22 mouse cellular contexts compared by ENCODE assay signal in genomic region chr6:144818016-144818415, GRCm38 (mm10). TPM values are rescaled to one million over a fixed set of nuclear protein-coding genes. Genes with fewer than 3 reads are reported as not detected.
DNase-seq lines count a peak whose midpoint lies in the region; ATAC-seq and TF ChIP-seq lines count a peak whose summit lies in the region.
"Had no signal": no experiment of that assay in that cellular context is flagged by ENCODE, and none has a peak within 500 bp of the region (broad histone marks: within the 10 kb centered on the region; RNA-seq: fewer than 3 reads in every experiment).

No protein-coding gene starts in this region.

- DNase-seq in layer of hippocampus, adult 11-12 months (ENCODE audit: low spot score) = peak; percentile 37
- DNase-seq in layer of hippocampus, adult 2 months (ENCODE audit: low spot score in 2 of 2) = no peak
- DNase-seq in thymus, postnatal 0 days (ENCODE audit: low spot score) = peak; percentile 5
- no peak for DNase-seq in thymus, adult 18-20 months
- no peak for DNase-seq in cerebellum, adult 11-12 months
- DNase-seq in testis, postnatal 10 days (ENCODE audit: low spot score) = no peak
- DNase-seq: cerebellum, postnatal 25 days; gastrocnemius, adult 2 months; kidney, postnatal 36 days; left cerebral cortex, postnatal 4 days; lung, embryonic 14.5 days had no signal

- no peak overlapping the region for H3K4me3 ChIP-seq in layer of hippocampus, adult 2 months
- H3K4me3 ChIP-seq: embryonic facial prominence, embryonic 13.5 days; gastrocnemius, adult 2 months; heart, embryonic 10.5 days; hindbrain, embryonic 10.5 days; midbrain, embryonic 15.5 days; neural tube, embryonic 13.5 days; stomach, embryonic 15.5 days had no signal

- ATAC-seq in megakaryocyte-erythroid progenitor cell, adult 5-6 weeks (replicated peaks; ENCODE audit: low FRiP score, low TSS enrichment, poor library complexity, severe bottlenecking) = 0 out of 2 replicates have a peak, but pooled peaks have one; percentile 39
- ATAC-seq in cerebellum, adult (ENCODE audit: insufficient number of reproducible peaks, low FRiP score, low TSS enrichment) = no peak
- ATAC-seq: activated CD4-positive, CD25-positive, alpha-beta regulatory T cell, adult 4 months; forebrain, embryonic 14.5 days; intestine, embryonic 16.5 days; midbrain, embryonic 15.5 days had no signal

- TF ChIP-seq CTCF in layer of hippocampus, adult 2 months (conservative IDR thresholded peaks at IDR 0.05) = no peak

- H3K27ac ChIP-seq in layer of hippocampus, adult 2 months = no peak overlapping the region
- H3K27ac ChIP-seq: embryonic facial prominence, embryonic 13.5 days; gastrocnemius, adult 2 months; heart, embryonic 10.5 days; hindbrain, embryonic 10.5 days; midbrain, embryonic 15.5 days; neural tube, embryonic 13.5 days; stomach, embryonic 15.5 days had no signal

RNA-seq across cellular contexts. Expression of gene Sox5, which starts 36.2 kb away (rescaled TPM):
- 10 to 100 TPM; 36.8 to 42.0 TPM for total RNA-seq in layer of hippocampus, adult 2 months (2021)
- polyA plus RNA-seq in thymus, postnatal 0 days (2015; fragmentation: Nextera tagmentation; extraction: Ambion mirVana) = 1.2 TPM in 2 replicates
- total RNA-seq in megakaryocyte-erythroid progenitor cell, adult 5-6 weeks (2014; fragmentation: Nextera tagmentation) = 1.7 and 9.1 TPM in 2 replicates
- total RNA-seq in megakaryocyte-erythroid progenitor cell, adult 5-6 weeks (2017) = 3.8 and 4.7 TPM in 2 replicates

Comparison
In these comparisons a context has a peak if more than half of its experiments do, and no peak if none do; other contexts are left out.
1. DNase-seq: peak in layer of hippocampus, adult 11-12 months (single experiment) and thymus, postnatal 0 days (single experiment); none in layer of hippocampus, adult 2 months (0 of 2), thymus, adult 18-20 months (0 of 2), cerebellum, adult 11-12 months (single experiment) and testis, postnatal 10 days (single experiment).